Mouse (Mus musculus) MEL (cell line): ENCODE results near the gene Stat5a. TPM values are rescaled to one million over a fixed set of nuclear protein-coding genes. Genes with fewer than 3 reads are reported as not detected.
A peak's percentile ranks its signal among the peaks of the same experiment; 100 is the strongest.

ENCODE experiments used
- DNase-seq: peaks from one replicate; pipeline ENCODE4 v3.0.0; 2011; ENCODE audit warnings: low read depth, low spot score
- H3K27ac ChIP-seq: 2 replicates; pipeline ENCODE4 v1.5.1; 2012; ENCODE audit warnings: low read depth, mild to moderate bottlenecking, control low read depth, low read length, moderate library complexity; ENCODE audit not compliant: control insufficient read depth
- H3K27me3 ChIP-seq, 2 experiments: fragments of 150-350 bp in 1 of 2; sonication (generic) in 1 of 2; 2 replicates each; pipeline ENCODE4 v1.6.1; 2012; ENCODE audit warnings: low read length in 2 of 2, mild to moderate bottlenecking in 2 of 2, improper control_type of control experiment in 1 of 2, moderate library complexity in 1 of 2; ENCODE audit not compliant: insufficient read depth in 2 of 2, control insufficient read depth in 1 of 2
- H3K36me3 ChIP-seq, 2 experiments: 2 replicates each; pipeline ENCODE4 v1.6.1; 2012 to 2014; ENCODE audit warnings: low read length in 2 of 2, improper control_type of control experiment in 1 of 2, inconsistent platforms in 1 of 2, mild to moderate bottlenecking in 1 of 2; ENCODE audit not compliant: insufficient read depth in 2 of 2, control insufficient read depth in 1 of 2
- H3K4me1 ChIP-seq, 2 experiments: fragments of 150-350 bp in 1 of 2; sonication (generic) in 1 of 2; 2 replicates each; pipeline ENCODE4 v1.6.1; 2012; ENCODE audit warnings: low read length in 2 of 2, improper control_type of control experiment in 1 of 2, mild to moderate bottlenecking in 1 of 2; ENCODE audit not compliant: insufficient read depth in 2 of 2, control insufficient read depth in 1 of 2
- H3K4me3 ChIP-seq, 2 experiments: fragments of 150-350 bp in 1 of 2; sonication (generic) in 1 of 2; 2 replicates each; pipeline ENCODE4 v1.5.1; 2012; ENCODE audit warnings: low read depth in 2 of 2, low read length in 2 of 2, mild to moderate bottlenecking in 2 of 2, moderate library complexity in 2 of 2, control low read depth in 1 of 2, improper control_type of control experiment in 1 of 2; ENCODE audit not compliant: control insufficient read depth in 1 of 2, insufficient read depth in 1 of 2
- H3K79me2 ChIP-seq: 2 replicates; pipeline ENCODE4 v1.6.1; 2012; ENCODE audit warnings: mild to moderate bottlenecking, low read length, moderate library complexity; ENCODE audit not compliant: control insufficient read depth, poor library complexity, insufficient read depth
- H3K9ac ChIP-seq: 2 replicates; pipeline ENCODE4 v1.6.1; 2012; ENCODE audit warnings: low read depth, mild to moderate bottlenecking, control low read depth, low read length, moderate library complexity; ENCODE audit not compliant: control insufficient read depth, poor library complexity, severe bottlenecking
- H3K9me3 ChIP-seq: fragments of 150-350 bp; sonication (generic); replicated peaks from 2 replicates; pipeline ENCODE4 v1.6.1; 2012; ENCODE audit warnings: mild to moderate bottlenecking, low read length, improper control_type of control experiment, moderate library complexity; ENCODE audit not compliant: insufficient read depth
- BHLHE40 ChIP-seq: IDR thresholded peaks from 2 replicates; pipeline ENCODE4 v1.6.1; 2012; ENCODE audit warnings: low read depth, mild to moderate bottlenecking, inconsistent platforms, low read length, improper control_type of control experiment, borderline replicate concordance
- CHD1 ChIP-seq: IDR thresholded peaks from 2 replicates; pipeline ENCODE4 v1.6.1; 2012; ENCODE audit warnings: low read depth, mild to moderate bottlenecking, inconsistent platforms, low read length, improper control_type of control experiment
- E2F4 ChIP-seq: IDR thresholded peaks from 2 replicates; pipeline ENCODE4 v1.6.1; 2011; ENCODE audit warnings: low read depth, low read length, improper control_type of control experiment, borderline replicate concordance
- ELF1 ChIP-seq: IDR thresholded peaks from 2 replicates; pipeline ENCODE4 v1.6.1; 2014; ENCODE audit warnings: low read depth, mild to moderate bottlenecking, inconsistent platforms, low read length, improper control_type of control experiment, moderate library complexity
- EP300 ChIP-seq, 2 experiments: IDR thresholded peaks; 2 replicates each; pipeline ENCODE4 v1.6.1; 2011; ENCODE audit warnings: improper control_type of control experiment in 2 of 2, low read length in 2 of 2, low read depth in 1 of 2, mild to moderate bottlenecking in 1 of 2
- GABPA ChIP-seq: IDR thresholded peaks from 2 replicates; pipeline ENCODE4 v1.6.1; 2012; ENCODE audit warnings: low read depth, mild to moderate bottlenecking, inconsistent platforms, low read length, improper control_type of control experiment, moderate library complexity
- GATA1 ChIP-seq: IDR thresholded peaks from 2 replicates; pipeline ENCODE4 v1.6.1; 2011; ENCODE audit warnings: low read depth, low read length, improper control_type of control experiment
- KAT2A ChIP-seq: conservative IDR thresholded peaks from 2 replicates; pipeline ENCODE4 v1.6.1; 2012; ENCODE audit warnings: low read depth, low read length, improper control_type of control experiment, inconsistent platforms
- MXI1 ChIP-seq: IDR thresholded peaks from 2 replicates; pipeline ENCODE4 v1.6.1; 2011; ENCODE audit warnings: mild to moderate bottlenecking, low read depth, low read length, improper control_type of control experiment
- MYB ChIP-seq: IDR thresholded peaks from 2 replicates; pipeline ENCODE4 v1.6.1; 2011; ENCODE audit warnings: mild to moderate bottlenecking, low read depth, low read length, improper control_type of control experiment
- POLR2AphosphoS2 ChIP-seq: IDR thresholded peaks from 2 replicates; pipeline ENCODE4 v1.6.1; 2011; ENCODE audit warnings: low read length, improper control_type of control experiment
- RCOR1 ChIP-seq: IDR thresholded peaks from 2 replicates; pipeline ENCODE4 v1.6.1; 2012; ENCODE audit warnings: low read depth, mild to moderate bottlenecking, inconsistent platforms, low read length, improper control_type of control experiment
- SIN3A ChIP-seq: IDR thresholded peaks from 2 replicates; pipeline ENCODE4 v1.6.1; 2012; ENCODE audit warnings: low read length, improper control_type of control experiment, inconsistent platforms
- SMC3 ChIP-seq: IDR thresholded peaks from 2 replicates; pipeline ENCODE4 v1.6.1; 2011; ENCODE audit warnings: low read depth, low read length, improper control_type of control experiment
- TAL1 ChIP-seq: IDR thresholded peaks from 2 replicates; pipeline ENCODE4 v1.6.1; 2012; ENCODE audit warnings: mild to moderate bottlenecking, inconsistent platforms, low read length, moderate library complexity, mixed read lengths
- TCF12 ChIP-seq: IDR thresholded peaks from 2 replicates; pipeline ENCODE4 v1.6.1; 2014; ENCODE audit warnings: low read depth, mild to moderate bottlenecking, inconsistent platforms, low read length, improper control_type of control experiment, moderate library complexity
- USF1 ChIP-seq: IDR thresholded peaks from 2 replicates; pipeline ENCODE4 v1.6.1; 2014; ENCODE audit warnings: low read depth, mild to moderate bottlenecking, inconsistent platforms, low read length, improper control_type of control experiment, moderate library complexity
- ZC3H11A ChIP-seq: IDR thresholded peaks from 2 replicates; pipeline ENCODE4 v1.6.1; 2012; ENCODE audit warnings: low read depth, mild to moderate bottlenecking, inconsistent platforms, low read length, improper control_type of control experiment
- ZMIZ1 ChIP-seq: IDR thresholded peaks from 2 replicates; pipeline ENCODE4 v1.6.1; 2012; ENCODE audit warnings: low read depth, mild to moderate bottlenecking, inconsistent platforms, low read length, improper control_type of control experiment, moderate library complexity
- ZNF384 ChIP-seq: IDR thresholded peaks from 2 replicates; pipeline ENCODE4 v1.6.1; 2012; ENCODE audit warnings: low read depth, mild to moderate bottlenecking, inconsistent platforms, low read length, improper control_type of control experiment
- polyA plus RNA-seq, 2 experiments: library from polyadenylated mRNA; stranded (reverse) in 1 of 2; unstranded in 1 of 2; fragments of >175 nt in 1 of 2; fragments of >200 nt in 1 of 2; gene quantifications; 2 replicates each; pipeline versions ENCODE4 v1.2.1 to v1.2.4; 2012; ENCODE audit warnings: low replicate concordance in 2 of 2, low read depth in 1 of 2; ENCODE audit not compliant: insufficient read length in 2 of 2, insufficient read depth in 1 of 2, missing spikeins in 1 of 2
- total RNA-seq: library from RNA; depleted of rRNA; stranded (reverse); fragments of 300-350 nt; gene quantifications from 2 replicates; pipeline ENCODE4 v1.2.3, GENCODE M21; 2012

Gene Stat5a
- total and polyA plus RNA-seq, 3 experiments, result 54.2 to 86.8 TPM; not detected in 1

DNA sequence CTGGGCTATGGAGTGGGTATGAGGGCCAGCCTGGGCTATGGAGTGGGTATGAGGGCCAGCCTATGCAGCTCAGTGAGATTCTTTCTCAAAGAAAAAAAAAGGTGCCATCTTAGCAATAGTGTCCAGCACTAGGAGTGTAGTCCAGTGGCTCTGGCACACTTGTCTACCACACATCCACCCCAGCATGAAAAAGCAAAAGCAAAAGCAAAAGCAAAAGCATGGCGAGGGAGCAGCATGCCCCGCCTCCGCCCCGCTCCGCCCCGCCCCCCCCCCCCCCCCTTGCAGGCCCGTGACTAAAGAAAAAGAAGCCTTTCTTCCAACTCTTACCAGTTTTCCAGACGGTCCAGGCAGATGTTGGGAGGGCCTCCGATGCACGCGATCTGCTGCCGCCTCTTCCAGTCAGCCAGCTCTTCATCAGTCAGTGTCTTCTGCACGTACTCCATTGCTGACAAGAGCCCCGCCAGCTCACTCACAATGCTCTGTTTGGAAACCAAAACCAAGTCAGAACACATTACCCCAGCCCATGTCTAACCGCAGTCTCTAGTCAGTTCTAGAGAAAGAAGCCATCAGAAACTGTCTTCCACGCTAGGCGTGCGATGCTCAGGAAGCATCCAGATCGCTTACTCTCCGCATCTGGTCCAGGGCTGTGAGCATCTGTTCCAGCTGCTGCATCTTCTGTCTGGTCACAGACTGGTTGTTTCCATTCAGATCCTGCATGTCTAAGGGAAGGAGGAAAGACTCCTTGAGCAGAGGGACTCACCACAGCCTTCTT lies 45.6 kb downstream of the Stat5a start:
- Histone ChIP-seq H3K79me2 (no peaks in the 10 kb centered on the region), H3K36me3 (peaks cover 9 to 20% of the 10 kb centered on the region in 2 experiments), H3K4me1 (peaks cover 17 to 23% of the 10 kb centered on the region in 2 experiments), H3K9me3 (no peaks in the 10 kb centered on the region), H3K27ac (no peak overlapping the region), H3K9ac (no peak overlapping the region), H3K27me3 (no peaks in the 10 kb centered on the region), H3K4me3 (no peak overlapping the region)
- TF ChIP-seq ZMIZ1 (no peak), USF1 (no peak), POLR2AphosphoS2 (no peak), TCF12 (no peak), E2F4 (no peak), MYB (no peak)
- DNase-seq, result no peak

DNA sequence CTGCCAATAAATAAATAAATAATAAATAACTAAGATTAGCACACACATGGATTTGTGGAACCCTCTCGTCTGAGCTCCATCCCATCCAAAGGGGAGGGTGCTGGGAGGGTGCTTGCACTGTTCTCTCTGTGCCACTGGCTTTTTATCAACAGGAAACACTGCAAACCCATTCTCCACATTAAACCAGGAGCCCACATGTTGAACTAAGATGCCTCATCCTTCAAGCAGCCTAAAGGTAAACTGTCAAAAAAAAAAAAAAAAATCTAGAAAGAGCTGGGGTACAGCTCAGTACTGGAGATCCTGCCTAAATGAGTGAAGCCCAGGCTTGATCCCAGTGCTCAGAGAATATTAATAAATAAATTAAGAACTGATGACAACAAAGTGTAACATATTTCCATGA lies 46.8 kb downstream of the Stat5a start:
- Histone ChIP-seq H3K9me3 (no peaks in the 10 kb centered on the region), H3K27ac (peak overlapping the region; percentile 32; the same call in 1 of the 2 replicates), H3K9ac (no peak overlapping the region; the same call in 1 of the 2 replicates), H3K4me3 (no peak overlapping the region), H3K27me3 (no peaks in the 10 kb centered on the region), H3K79me2 (no peaks in the 10 kb centered on the region), H3K4me1 (peaks cover 17 to 23% of the 10 kb centered on the region in 2 experiments), H3K36me3 (peaks cover 12 to 20% of the 10 kb centered on the region in 2 experiments)
- peak; percentile 66 for DNase-seq
- TF ChIP-seq ELF1 (no peak), MXI1 (peak; percentile 69), EP300 (IDR thresholded peaks at IDR 0.05; ENCODE audit: low read depth in 1 of 2, low read length in 2 of 2) (peak; percentile 68 to 79), TCF12 (peak; percentile 78), SIN3A (peak; percentile 64), POLR2AphosphoS2 (no peak), SMC3 (no peak), ZNF384 (peak; percentile 95), RCOR1 (peak; percentile 49; the same call in 1 of the 2 replicates), GATA1 (peak; percentile 57; the same call in 1 of the 2 replicates), BHLHE40 (no peak), ZMIZ1 (no peak), USF1 (no peak), CHD1 (no peak), TAL1 (peak; percentile 52), GABPA (no peak), MYB (no peak), ZC3H11A (no peak), KAT2A (no peak)
